Mouse (Mus musculus): ENCODE data around the gene Klc1.

GRCm38 (mm10) chr12:111813111-111813765 is 54.6 kb downstream of the Klc1 start:
- no peak for TF ChIP-seq POLR2A (IDR thresholded peaks at IDR 0.05; ENCODE audit: low read depth, low read length)
- no peak for TF ChIP-seq CTCF (conservative IDR thresholded peaks at IDR 0.05; ENCODE audit: insufficient read depth, insufficient read length, low read depth, low read length)

All from kidney, adult 2 months (tissue).